Mouse (Mus musculus) cerebellum, adult 11-12 months (tissue): ENCODE measurements around the gene Bak1.

Source experiments
- DNase-seq: peaks from one replicate; pipeline ENCODE4 v3.0.0; 2022

Bak1 gene

DNA sequence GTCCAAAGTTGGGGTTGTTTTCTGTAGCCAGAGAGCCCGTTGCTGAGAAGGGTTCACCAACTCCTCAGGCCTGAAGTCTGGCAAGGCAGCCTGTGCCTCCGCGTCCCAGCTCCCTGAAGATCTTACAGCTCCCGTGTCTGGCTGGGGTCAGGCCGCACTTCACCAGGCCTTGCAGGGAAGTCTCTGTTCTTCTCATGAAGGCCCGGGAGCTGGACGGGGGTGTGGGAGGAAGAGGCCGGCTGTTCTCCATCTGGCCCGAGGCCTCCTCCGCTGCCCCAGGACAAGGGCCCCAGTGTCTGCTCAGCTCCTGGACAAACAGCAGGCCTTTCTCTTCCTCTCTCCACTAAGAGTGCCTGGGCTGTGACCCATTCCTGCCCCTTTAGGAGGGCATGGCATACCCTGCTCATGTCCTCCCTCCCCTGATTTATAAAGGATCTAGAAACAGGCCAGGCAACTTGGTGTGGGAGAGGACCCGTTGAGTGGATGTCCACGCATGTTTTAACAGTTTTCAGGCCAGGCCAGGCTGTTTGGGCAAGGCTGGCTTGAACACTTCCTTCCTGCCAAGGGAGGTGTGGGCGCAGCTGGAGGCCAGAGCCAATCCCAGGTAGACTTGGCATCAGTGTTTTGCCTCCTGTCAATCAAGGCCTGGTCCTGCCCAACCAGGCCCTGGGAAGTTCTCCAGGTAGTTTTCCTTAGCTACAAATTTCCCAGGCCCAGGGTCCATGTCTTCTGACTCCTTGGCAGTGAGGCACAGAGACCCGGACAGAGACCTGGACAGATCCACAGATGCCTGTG lies 19.8 kb upstream of the Bak1 start:
- no peak for DNase-seq

DNA sequence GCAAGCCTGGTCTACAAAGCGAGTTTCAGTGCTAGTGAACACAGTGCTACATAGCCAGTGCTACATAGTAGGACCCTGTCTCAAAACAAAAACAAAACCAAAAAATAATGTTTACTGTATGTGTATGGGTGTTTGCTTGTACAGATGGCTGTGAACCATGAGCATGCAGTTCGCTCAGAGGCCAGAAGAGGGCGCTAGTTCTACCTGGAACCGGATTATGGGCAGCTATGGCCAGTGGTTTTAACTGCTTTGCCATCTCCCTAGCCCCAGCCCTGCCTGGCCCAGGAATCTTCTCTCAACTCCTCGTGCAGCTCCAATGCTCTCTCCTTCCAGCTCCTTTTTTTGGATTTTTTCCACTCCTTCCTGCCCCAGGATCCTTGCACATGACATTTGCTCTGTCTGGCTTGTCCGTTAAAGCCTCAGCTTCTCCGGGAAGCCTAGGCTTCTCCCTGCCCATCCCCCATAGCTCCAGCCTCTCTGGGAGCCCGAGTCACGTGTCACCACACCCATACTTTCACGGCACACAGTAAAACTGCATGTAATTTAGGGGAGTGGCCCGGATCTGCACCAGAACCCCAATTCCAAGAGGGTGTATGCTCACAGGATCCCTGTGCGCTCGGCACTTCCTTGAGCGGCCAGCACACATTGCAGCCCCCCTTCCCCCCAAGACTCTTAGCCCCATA lies 19.1 kb upstream of the Bak1 start:
- DNase-seq = no peak

DNA sequence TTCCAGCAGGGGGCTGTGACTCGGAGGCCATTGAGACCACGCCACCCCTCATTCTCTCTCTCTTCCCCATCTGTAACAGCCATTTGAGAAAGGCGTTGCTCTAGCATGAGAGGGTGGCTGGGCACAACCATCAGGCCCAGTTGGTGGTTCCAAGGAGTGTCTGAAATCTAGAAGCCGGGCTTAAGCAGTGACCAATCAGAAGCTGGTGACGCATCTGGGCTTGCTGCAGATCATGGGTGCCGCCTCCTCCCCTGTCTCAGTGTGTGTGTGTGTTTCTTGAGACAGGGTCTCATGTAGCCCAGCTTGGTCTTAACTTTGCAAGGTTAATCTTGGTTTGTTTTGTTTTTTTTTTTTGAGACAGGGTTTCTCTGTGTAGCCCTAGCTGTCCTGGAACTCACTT lies 16.4 kb upstream of the Bak1 start:
- no peak for DNase-seq

DNA sequence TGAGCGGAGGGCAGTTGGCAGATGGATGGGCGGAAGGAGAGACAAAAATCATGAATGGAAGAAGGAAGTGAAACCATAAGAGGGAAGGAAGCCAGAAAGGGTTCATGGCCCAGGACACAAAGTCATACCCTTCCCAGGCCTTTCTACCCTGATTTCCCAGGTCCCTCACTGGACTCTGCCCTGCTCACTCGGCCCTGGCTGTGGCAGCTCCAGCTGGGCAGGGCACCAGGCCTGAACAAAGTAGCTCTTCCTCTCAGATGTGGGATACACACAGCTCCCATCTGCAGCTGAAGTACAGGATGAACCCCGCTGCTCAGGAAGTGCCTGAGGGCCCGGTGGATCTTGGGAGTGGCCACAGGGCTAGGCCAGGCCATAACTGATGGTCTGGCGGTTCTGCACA lies 14.0 kb upstream of the Bak1 start:
- no peak for DNase-seq

DNA sequence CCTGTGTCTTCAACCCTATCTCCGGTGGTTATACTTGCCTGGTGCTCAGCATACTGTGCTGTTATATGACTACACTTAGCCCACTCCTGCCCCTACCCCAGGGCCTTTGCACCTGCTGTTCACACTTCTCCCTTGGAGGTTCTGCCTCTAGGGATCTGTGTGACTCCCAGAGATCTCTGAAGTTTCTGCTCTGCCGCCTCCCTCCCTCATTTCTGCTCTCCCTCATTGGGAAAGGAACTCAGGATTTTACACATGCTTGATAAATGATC lies 12.9 kb upstream of the Bak1 start:
- no peak for DNase-seq

DNA sequence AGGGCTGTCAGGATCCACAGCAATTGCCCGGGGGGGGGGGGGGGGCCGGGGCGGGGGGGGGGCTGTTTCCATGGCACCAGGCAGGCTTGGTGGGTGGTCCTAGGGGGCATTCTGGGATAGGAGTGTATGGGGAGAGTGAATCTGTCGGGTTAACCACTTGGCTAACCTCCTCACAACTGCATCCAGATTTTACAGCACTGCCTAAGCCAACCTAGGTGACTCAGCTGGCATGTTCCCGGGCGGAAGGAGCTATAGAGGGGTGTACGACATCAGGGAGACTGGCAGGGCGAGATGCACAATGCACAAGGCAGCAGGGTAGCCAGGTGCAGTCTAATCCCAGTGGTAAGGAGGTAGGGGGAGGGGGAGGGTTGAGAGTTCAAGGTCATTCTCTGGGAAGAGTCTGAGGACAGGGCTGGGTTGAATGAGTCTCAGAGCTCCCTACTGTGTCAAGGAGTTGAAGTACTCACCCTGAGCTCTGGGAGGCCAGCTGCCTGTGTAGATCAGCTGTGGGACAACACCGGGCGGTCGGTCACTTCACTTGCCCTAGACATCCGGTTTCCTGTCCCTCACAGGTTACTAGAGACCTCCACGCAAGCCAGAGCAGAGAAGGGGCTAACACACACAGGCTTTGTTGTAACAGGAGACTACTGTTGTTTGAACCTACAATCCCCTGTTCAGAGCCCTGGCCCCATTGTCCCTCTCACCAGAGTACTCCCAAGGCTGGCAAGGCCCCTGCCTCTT lies 12.4 kb upstream of the Bak1 start:
- no peak for DNase-seq

DNA sequence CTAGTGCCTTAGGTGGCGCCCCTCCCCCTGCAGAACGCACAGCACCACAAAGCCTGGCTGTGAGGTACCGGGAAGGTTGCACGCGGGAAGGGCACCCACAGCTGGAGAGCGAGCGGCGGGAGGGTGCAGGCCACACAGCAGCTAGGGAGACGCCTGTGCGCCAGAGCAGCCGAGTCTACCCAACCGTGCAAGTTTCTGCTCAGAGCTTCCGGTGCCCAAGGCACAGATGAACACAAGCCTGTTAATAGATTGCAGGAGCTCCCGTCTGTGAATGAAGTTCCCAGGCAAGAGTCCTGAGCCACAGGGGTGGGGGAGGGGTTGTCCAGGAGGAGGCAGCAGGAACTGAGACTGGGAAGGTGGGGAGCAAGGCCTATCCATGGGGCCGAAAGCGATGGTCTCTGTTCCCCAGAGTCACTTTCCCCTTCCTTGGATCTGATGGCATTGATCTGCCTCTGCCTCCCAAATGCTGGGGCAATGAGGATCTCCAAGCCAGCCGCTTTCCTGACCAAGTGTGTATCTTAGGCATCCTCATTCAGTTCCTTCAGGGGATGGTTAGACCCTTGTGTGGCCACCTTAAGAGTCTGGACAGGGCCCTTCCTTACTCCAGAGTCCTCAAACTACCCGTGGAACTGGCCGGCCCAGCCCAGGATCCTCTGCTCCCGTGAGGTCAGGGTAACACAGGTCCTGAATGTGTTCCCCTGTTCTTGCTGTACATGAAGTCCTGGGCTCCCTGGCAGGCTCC lies 11.7 kb upstream of the Bak1 start:
- DNase-seq = no peak

DNA sequence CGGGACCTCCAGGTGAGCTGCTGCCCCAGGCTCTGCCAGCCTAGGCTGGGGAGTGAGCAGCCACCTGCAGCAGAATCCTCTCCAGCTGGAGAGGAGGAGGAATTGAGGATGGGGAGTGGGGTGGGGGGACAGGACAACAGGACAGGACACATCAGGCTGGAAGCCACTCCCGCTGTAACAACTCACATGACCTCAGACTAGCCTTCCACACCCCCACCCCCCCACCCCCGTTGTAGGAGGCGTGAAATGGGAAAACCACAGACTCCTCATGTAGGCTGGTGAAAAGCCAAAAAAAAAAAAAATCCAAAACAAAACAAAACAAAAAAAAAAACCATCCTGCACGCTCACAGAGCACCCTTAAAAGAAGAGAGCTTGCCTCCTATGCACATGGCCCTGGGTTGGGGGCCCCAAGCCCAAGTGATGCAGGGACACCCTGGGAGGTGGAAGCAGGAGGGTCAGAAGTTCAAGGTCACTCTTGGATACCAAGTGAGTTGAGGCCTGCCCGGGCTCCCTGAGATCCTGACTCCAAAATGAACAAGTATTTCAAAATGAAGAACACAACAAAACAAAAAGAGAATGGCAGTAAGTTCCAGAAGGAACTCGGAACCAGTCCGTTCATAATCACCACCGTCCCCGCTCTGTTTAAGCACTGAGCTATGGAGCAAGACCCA lies 10.8 kb upstream of the Bak1 start:
- DNase-seq = no peak

DNA sequence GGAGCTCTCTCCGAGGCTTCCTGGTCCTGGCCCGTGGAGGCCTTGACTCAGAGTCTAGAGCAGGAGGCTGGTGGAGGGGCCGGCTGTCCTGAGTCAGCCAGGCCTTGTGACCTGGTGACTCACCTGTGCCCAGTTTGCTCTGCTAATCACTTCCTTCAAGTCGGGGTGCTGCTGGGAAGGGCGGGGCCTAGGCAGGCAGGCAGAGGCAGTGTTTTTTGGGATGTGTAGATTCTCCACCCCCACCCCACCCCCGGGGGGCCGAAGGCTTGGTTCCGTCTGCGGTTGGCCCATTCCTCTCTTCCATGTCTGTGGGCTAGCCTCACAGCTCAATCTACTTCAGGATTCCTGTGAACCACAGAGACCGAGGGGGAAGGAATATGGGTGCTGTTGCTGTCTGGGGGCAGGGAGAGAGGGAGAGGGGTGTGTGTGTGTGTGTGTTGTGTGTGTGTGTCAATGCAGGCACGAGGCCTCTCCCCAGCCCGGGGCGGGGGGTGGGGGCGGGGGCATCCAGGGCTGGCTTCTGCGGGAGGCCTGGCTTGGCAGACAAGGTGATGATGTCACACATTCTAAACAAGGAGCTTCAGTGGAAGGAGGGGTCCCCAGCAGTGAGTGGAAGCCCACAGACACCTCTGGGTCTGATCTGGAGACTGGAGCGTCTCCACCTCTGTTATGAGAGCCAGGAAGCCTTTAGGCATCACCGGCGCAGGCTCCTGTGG lies 9.7 kb upstream of the Bak1 start:
- no peak for DNase-seq

DNA sequence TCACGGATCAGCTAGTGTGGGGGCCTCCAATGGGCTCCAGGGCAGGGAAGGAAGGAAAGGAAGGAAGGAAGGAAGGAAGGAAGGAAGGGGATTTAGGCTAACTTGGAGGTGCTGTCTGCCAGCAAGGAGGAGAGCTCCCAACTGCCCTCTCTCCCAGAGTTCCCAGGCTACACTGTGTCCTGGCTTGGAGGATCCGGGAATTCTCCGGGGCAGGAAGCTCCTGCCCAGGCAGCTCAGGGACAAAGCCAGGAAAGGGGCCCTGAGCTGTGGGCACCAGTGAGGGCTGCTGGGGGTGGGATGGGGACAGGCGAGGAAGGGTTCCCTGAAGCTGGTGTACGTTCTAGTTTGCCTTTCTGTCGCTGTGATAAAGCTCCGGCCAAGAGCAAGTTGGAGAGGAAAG lies 7.7 kb upstream of the Bak1 start:
- no peak for DNase-seq

DNA sequence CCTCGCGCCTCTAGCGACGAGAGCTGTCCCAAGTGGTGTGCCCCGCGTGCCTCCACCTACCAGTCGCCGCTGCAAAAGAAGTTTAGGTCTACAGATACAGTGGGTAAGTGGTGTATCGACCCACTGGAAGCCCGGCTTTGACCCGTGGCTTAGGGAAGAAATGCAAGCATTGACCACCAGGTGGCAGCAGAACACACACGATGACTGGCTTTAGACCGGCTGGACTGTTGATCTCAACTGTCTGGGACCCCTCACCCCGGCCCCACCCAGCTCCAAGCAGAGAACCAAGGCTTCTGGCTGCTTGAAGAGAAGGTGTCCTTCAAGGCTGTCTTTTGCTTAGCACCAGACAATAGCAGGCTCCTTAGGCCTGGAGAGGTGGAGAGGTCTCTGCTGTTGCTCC lies 4.1 kb upstream of the Bak1 start:
- DNase-seq = peak; percentile 66

DNA sequence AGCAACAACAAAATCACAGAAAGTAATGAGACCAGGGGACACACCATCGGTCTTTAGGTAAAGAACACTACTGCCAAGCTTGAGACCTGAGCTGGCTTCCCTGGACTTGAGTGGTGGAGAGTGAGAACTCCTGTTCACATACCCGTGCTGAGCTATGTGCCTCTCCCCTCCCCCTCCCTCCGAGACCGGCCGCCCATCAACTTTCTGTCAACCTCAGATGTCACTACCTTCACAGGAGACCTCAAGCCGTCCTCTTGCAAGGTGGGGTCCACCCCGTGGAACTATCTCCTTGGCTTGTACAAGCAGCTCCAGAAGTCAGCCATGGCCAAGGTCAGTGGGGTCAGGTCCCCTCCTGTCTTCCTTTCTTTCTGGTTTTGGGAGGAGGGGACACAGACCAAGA lies 3.5 kb upstream of the Bak1 start:
- DNase-seq = no peak

DNA sequence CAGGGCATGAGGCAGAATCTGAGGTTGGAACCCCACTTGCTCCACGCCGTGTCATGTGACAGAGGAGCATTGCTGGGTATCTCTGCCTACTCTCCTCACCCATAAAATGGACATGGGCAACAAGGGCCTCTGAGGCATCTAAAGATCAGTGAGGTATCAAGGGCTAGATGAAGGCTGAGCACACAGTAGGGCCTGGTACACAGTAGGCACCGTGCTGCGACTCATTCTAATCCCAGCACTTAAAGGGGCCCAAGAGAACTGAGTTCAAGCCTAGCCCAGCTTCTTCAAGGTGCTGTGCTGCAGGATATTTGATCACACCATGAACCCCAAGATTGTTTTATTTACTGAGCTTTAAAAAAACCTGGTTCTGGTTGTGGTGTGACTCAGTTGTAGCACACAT lies 2.1 kb upstream of the Bak1 start:
- no peak for DNase-seq

DNA sequence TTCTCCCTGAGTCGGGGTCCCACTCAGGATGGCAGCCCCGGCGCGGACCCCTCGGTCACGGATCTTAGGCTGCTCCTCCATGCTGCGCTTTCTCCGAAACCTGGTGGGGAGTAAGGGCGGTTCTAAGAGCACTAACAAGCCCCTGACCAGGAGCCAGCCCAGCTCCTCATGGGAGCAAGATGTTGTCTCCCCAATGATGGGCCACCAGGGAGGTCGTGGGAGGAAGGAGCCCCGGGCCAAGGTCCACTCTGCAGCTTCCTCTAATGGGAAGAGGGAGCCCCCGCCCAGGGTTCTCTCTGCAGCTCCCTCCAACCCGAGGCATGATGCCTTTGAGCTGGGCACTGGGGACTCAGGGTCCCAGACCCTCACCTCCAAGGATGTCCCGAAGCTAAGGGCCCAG lies 622 bp upstream of the Bak1 start:
- peak; percentile 56 for DNase-seq

DNA sequence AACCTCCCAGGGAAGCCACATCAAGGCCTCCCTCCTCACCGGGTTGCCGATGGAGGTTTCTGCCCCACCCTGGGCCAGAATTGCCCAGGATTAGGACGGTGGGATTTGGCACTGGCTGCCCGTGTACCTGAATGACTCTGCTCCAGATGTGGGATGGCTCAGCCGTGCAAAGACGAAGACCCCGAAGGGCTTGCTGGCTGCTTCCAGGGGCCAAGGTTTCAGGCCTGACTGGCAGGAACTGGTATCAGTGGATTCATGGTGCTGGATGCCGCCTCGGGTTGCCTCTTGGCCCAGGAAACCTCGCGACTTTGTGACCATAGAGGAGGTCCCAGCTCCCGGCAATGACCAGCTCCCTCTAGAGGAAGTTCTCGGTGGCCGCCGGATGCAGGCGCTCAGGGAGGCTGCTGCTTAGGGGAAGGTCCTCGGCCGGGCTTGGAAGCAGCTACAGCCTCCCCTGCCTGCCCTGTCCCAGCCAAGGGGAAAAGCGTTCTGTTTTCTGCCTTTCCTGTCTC lies 469 bp downstream of the Bak1 start:
- peak; percentile 90 for DNase-seq

DNA sequence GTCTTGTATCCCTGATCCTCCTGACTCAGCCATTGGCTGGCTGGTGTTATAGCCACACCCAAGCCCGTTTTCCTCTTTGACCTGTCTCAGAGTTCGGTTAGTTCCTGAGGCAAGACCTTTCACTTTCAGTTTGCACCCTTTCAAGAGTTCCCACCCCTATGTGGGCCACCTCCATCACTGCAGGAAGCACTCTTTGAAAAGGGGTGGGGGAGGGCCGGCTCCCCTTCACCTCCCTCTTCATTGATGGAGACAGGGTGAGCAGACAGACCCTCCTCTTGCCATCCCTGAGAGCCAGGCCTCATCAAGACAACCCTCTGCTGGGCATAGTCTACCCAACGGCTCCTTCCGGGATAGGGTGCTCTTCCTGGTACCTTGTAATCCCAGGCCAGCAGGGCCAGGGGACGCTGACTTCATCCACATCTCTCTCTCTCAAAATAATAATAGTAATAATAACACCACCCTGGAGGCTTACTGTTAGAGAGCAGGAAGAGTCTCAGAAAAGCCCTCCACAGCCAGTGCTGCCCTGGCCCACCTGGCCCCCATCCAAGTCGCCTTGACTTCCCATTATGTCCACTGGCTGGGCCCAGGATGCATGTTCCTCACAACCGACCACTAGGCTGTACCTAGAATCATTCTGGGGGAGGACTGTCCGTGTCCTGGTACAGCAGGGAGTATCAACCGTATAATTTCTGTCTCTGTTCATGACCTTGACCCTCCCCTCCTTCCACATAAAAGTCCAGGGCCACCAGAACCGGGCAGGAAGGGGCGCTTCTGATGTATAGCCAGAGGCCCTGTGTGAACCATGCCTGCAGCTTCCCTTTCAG lies 1.1 kb downstream of the Bak1 start:
- peak; percentile 54 for DNase-seq

DNA sequence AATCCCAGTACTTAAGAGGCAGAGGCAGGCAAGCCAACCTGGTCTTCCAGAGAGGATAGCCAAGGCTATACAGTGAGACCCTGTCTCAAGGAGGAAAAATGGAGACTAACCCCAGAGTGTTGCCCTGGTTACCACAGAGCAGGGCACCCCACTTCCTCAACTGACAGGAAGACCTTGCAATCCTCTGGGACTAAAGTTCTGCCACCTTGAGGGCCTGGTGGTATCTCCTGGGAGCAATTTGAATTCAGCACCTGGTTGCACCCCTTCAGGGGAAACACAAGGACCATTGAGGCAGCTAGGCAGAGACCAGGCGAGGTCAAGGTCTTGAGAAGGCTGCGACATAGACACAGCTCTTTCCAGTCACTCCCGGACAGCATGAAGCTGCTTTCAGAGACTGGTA lies 2.9 kb downstream of the Bak1 start:
- no peak for DNase-seq

DNA sequence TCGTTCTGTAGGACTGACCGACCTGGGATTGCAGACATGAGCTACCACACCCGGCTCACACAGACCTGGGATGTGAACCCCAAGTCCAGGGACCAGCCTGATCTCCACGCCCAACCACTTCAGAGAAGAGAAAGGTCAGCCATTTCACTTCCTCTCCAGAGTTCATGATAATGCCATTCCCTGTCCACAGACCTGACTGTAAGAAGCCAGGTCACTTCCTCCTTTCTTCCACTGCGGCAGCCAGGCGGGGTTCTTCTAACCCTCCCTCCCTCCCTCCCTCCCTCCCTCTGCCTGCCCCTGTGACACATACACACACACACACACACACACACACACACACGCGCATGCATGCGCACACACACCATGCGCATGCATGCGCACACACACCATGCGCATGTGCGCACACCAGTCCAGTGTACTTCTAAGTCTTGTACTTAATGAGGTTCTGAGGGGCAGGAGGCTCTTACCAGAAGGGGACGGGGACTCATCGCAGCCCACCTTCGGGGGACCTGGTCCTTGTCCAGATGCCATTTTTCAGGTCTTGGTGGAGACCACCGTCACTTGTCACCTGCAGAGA lies 3.4 kb downstream of the Bak1 start:
- no peak for DNase-seq

DNA sequence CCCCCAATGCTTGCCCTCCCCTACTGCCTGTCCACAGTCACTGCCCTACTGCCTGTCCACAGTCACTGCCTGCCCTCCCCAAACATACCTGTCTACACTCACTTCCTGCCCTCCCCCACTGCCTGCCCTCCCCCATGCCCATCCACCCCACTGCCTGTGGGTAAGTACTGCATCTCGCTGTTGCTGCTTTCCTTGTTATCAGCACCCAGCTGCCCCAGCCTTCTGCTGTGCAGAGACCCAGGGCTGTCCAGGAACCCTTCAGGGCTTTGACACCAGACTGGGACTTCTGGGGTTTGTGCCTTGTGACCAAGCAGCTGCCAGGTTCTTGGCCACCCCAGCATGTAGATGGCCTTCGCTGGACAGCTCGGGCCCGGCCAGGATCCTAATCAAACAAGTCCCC lies 5.5 kb downstream of the Bak1 start:
- no peak for DNase-seq

DNA sequence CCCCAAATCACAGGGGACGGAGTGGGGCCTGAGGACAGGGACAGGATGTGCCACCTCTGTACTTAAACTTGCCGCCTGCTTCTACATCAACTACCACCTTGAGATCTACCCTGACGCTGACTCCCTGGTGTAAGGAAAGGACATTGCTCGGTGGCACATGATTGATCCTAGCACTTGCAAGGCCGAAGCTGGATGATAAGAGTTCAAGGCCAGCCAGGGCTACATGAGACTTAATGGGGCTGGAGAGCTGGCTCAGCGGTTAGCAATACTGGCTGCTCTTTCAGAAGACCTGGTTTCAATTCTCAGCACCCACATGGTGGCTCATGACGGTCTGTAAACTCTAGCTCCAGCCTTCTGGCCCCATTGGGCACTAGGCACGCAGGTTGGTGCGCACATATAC lies 7.1 kb downstream of the Bak1 start:
- no peak for DNase-seq

DNA sequence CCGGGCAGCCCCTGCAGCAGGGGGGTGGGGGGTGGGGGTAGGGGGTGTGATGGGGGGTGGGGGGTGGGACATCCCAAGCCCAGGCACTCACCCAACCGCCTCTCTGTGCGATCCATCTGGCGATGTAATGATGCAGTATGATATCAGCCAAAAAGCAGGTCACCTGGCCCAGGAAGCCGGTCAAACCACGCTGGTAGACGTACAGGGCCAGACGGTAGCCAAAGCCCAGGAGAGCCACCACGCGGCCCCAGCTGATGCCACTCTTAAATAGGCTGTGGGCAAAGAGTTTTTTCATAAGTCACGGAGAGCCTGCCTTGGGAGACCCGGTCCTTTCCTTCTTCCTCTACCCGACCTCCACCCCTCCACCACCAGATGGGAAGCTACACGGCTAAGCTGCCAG lies 7.7 kb downstream of the Bak1 start:
- peak; percentile 87 for DNase-seq
